Mouse (Mus musculus) hindbrain, embryonic 14.5 days (tissue): ENCODE results near the gene Duoxa1. TPM values are rescaled to one million over a fixed set of nuclear protein-coding genes. Genes with fewer than 3 reads are reported as not detected.

Experiments
- ATAC-seq: fragments of 200-750 bp; cut with Nextera tagmentation; 2 replicates; pipeline ENCODE4 v1.8.0; 2017; ENCODE audit warnings: moderate number of reproducible peaks, mild to moderate bottlenecking, moderate TSS enrichment, moderate library complexity; ENCODE audit not compliant: low FRiP score
- DNase-seq: peaks from one replicate; pipeline ENCODE4 v3.0.0-alpha.2; 2015; ENCODE audit warnings: low spot score
- H3K27ac ChIP-seq: fragments of 300-500 bp; sonication (generic); 2 replicates; pipeline ENCODE4 v1.5.1; 2014; ENCODE audit warnings: mild to moderate bottlenecking, moderate library complexity
- H3K27me3 ChIP-seq: fragments of 300-500 bp; sonication (generic); 2 replicates; pipeline ENCODE4 v1.6.1; 2014; ENCODE audit warnings: mild to moderate bottlenecking, low read length, mixed read lengths; ENCODE audit not compliant: control insufficient read depth, insufficient read depth
- H3K36me3 ChIP-seq: fragments of 300-500 bp; sonication (generic); replicated peaks from 2 replicates; pipeline ENCODE4 v1.6.1; 2014; ENCODE audit not compliant: control insufficient read depth, insufficient read depth
- H3K4me1 ChIP-seq: fragments of 300-500 bp; sonication (generic); replicated peaks from 2 replicates; pipeline ENCODE4 v1.6.1; 2014; ENCODE audit warnings: antibody characterized with exemption, low read length, mixed read lengths; ENCODE audit not compliant: control insufficient read depth, insufficient read depth
- H3K4me2 ChIP-seq: fragments of 300-500 bp; sonication (generic); replicated peaks from 2 replicates; pipeline ENCODE4 v1.6.1; 2014; ENCODE audit warnings: mild to moderate bottlenecking, moderate library complexity
- H3K4me3 ChIP-seq: fragments of 300-500 bp; sonication (generic); replicated peaks from 2 replicates; pipeline ENCODE4 v1.5.1; 2014; ENCODE audit warnings: mild to moderate bottlenecking, low read length
- H3K9ac ChIP-seq: fragments of 300-500 bp; sonication (generic); 2 replicates; pipeline ENCODE4 v1.6.1; 2014
- H3K9me3 ChIP-seq: fragments of 300-500 bp; sonication (generic); 2 replicates; pipeline ENCODE4 v1.6.1; 2016; ENCODE audit warnings: low read length; ENCODE audit not compliant: control insufficient read depth
- WGBS: fragments of 180-500 bp; shearing (Covaris S2); extraction: QIAGEN DNeasy Blood & Tissue Kit; methylation state at CpG from one replicate; pipeline ENCODE4 v1.1.7; 2014; 5-methylcytosine and 5-hydroxymethylcytosine counted together
- polyA plus RNA-seq: library from polyadenylated mRNA; unstranded; fragments of >200 nt; fragmentation: Nextera tagmentation; extraction: Ambion mirVana; gene quantifications from 2 replicates; pipeline ENCODE4 v1.2.1, GENCODE M21; 2014

Duoxa1 gene
- polyA plus RNA-seq, 1 experiment from 2014 or later, result 0.16 TPM

DNA sequence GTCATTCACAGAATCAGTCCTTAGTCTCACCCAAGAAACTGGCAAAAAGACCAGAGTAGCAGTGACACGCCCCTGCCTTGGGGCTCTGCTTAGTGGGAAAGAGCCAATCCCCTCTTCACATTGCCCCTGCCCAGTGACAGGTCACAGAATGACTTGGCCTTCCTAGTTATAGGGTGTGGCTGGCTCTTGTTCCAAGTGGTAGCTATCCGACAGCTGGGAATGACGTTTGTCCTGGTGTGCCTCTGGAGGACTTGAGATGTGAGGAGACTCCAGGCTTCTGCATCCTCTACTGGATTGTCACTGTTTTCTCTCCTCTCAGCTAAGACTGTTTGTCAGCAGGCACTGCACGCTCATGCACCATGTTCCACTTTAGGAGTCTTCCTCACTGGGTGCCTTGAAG, 3.9 kb upstream of the Duoxa1 start:
- Histone ChIP-seq H3K27ac (no peak overlapping the region), H3K4me2 (no peak overlapping the region), H3K9ac (no peak overlapping the region), H3K27me3 (peaks cover 32% of the 10 kb centered on the region), H3K9me3 (no peaks in the 10 kb centered on the region), H3K4me1 (peaks cover 9% of the 10 kb centered on the region; the same call in 1 of the 2 replicates), H3K36me3 (no peaks in the 10 kb centered on the region), H3K4me3 (no peak overlapping the region)
- no peak for ATAC-seq
- WGBS, result 82% methylated on average over 4 of the region's 4 CpGs
- no peak for DNase-seq

DNA sequence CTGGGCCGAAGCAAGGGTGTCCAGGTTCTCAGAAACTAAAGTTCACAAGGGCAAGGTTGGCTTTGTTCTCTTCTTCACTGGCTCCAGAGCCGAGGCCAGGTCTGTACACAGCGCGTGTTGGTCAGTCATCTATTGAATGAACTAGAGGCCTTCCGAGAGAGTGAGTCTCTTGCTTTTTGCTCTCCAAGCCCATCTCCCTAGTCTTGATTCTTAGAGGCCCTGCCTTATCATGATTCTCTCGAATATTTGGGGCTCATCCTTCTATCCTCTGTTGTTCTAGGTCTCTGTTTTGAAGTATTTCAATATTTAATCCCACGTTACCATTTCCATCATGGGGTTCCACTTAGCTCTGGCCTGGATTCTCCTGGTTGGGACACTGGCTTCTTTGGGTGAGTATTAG, 1.8 kb upstream of the Duoxa1 start, which contains the start of gene Duox1:
TSS of gene Duox1 (plus strand) at position 301 of the 400 bp plus-strand sequence.
- Histone ChIP-seq H3K9ac (no peak within 1 kb of the TSS), H3K27me3 (peaks cover 32% of the 10 kb centered on the region), H3K4me3 (no peak within 1 kb of the TSS), H3K9me3 (no peaks in the 10 kb centered on the region), H3K36me3 (no peaks in the 10 kb centered on the region), H3K4me1 (peaks cover 9% of the 10 kb centered on the region; the same call in 1 of the 2 replicates), H3K27ac (no peak within 1 kb of the TSS), H3K4me2 (no peak within 1 kb of the TSS)
- ATAC-seq, result no peak
- no peak for DNase-seq
- 89% methylated on average over 7 of the region's 7 CpGs for WGBS

DNA sequence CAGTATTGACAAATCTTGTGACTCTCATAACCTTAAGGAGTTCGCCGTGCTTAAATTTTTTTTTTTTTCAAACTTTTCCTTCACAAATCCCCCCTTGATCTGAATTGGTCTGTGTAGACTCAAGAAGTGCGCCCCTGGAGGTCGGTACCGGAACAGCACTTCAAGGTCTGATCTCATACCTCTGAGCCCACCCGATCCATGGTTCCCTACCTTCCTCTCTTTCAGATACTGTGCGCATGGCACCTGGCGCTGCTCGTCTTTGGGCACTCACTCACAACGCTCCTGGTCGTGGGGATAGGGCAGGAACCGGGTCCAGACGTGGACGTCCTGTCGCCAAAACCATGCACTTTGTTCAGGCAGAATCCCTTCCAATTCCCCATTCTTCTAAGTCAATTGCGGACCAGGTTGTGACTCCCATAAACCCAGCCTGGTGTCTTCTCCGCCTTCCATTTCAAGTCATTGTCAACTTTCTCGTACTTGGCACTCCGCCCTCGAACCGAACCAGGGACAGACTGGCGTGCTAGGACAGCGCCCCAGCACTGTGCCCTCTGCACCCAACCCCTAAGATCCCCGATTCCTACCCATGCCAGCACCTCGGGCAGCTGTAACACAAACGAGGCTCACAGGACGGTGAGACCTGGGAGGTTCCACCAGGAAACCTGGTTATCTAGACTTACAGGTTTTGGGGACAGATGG, 660 bp downstream of the Duoxa1 start:
- no peaks in the 10 kb centered on the region for H3K36me3 ChIP-seq
- peak overlapping the region; percentile 39 for H3K4me2 ChIP-seq
- H3K27me3 ChIP-seq, result peaks cover 32% of the 10 kb centered on the region
- peak overlapping the region; percentile 19 for H3K4me3 ChIP-seq
- 4% methylated on average over 27 of the region's 27 CpGs for WGBS
- ATAC-seq (0 out of 2 replicates have a peak, but pooled peaks have one; percentile 31), DNase-seq (peak; percentile 80)
- no peak overlapping the region for H3K27ac ChIP-seq
- no peak overlapping the region for H3K9ac ChIP-seq
- peaks cover 9% of the 10 kb centered on the region; the same call in 1 of the 2 replicates for H3K4me1 ChIP-seq
- no peaks in the 10 kb centered on the region for H3K9me3 ChIP-seq

DNA sequence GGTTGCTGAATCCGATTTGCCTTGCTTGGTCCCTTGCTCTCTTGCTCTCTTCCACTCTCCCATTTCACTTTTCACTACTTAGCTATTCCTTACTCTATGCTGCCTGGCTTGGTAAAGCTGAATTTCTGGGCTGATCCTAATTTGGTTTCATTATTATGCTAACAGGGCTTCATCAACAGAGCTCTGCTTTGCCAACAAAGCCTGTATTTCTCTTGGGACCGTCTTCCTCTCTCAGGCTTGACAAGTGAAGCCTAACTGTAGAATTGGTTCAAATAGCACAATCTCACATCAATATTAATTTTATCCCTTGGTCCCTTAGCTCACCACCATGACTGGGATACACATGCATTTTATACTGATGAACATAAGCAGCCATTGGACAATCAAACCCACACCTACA, 2.0 kb downstream of the Duoxa1 start:
- H3K4me3 ChIP-seq, result no peak overlapping the region
- H3K4me2 ChIP-seq, result no peak overlapping the region
- H3K4me1 ChIP-seq, result peaks cover 9% of the 10 kb centered on the region; the same call in 1 of the 2 replicates
- DNase-seq (no peak), ATAC-seq (no peak)
- H3K9me3 ChIP-seq, result no peaks in the 10 kb centered on the region
- no peaks in the 10 kb centered on the region for H3K36me3 ChIP-seq
- no peak overlapping the region for H3K9ac ChIP-seq
- peaks cover 33% of the 10 kb centered on the region for H3K27me3 ChIP-seq
- WGBS, result 42% methylated on average over 2 of the region's 2 CpGs
- H3K27ac ChIP-seq, result no peak overlapping the region

DNA sequence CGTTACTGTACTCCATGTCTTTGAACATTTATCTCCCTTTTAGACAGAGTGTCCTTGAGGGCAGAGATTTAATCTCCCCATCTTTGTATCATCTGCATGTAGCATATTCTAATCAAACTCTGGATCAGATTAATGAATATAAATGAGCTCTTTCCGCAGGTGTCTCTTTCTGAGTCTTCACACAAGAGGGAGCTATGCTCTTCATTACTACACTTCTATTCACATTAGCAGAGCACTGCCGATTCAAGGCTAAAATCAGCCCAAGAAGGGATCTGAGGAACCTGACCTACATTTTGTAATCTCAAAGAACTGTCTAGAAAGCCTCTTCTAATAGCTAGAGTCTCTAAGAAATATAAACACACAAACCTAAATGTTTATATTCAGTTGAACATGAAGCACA, 3.9 kb downstream of the Duoxa1 start:
- no peaks in the 10 kb centered on the region for H3K9me3 ChIP-seq
- ATAC-seq (no peak), DNase-seq (peak; percentile 50)
- H3K4me2 ChIP-seq, result no peak overlapping the region
- 27% methylated on average over 3 of the region's 3 CpGs for WGBS
- H3K27ac ChIP-seq, result no peak overlapping the region
- no peaks in the 10 kb centered on the region for H3K36me3 ChIP-seq
- peaks cover 9% of the 10 kb centered on the region; the same call in 1 of the 2 replicates for H3K4me1 ChIP-seq
- H3K27me3 ChIP-seq, result peaks cover 34% of the 10 kb centered on the region
- H3K4me3 ChIP-seq, result no peak overlapping the region
- H3K9ac ChIP-seq, result no peak overlapping the region

DNA sequence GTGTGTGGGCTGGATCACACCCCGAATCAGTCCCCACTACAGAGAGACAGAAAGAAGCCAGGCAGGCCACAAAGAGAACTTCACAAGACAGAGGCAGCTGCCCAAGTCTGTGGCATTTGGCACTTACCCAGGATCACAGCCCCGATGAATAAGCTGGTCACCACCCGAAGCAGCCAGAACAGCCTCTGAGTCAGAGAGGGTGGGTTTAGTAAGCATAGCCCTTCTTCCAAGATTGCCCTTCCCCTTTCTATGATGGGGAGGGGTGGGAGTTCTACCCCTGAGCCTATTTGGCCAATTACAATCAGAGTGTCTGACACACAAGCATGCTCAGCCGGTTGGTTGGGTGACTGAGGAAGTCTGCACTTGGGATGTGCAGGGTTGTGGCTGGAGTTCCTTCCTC, 7.3 kb downstream of the Duoxa1 start:
- Histone ChIP-seq H3K9ac (no peak overlapping the region), H3K4me3 (no peak overlapping the region), H3K4me1 (peaks cover 10% of the 10 kb centered on the region; the same call in 1 of the 2 replicates), H3K9me3 (no peaks in the 10 kb centered on the region), H3K36me3 (no peaks in the 10 kb centered on the region), H3K4me2 (no peak overlapping the region), H3K27me3 (peaks cover 47% of the 10 kb centered on the region), H3K27ac (no peak overlapping the region)
- 46% methylated on average over 4 of the region's 4 CpGs for WGBS
- DNase-seq (no peak), ATAC-seq (peak; percentile 32; the same call in 1 of the 2 replicates)

DNA sequence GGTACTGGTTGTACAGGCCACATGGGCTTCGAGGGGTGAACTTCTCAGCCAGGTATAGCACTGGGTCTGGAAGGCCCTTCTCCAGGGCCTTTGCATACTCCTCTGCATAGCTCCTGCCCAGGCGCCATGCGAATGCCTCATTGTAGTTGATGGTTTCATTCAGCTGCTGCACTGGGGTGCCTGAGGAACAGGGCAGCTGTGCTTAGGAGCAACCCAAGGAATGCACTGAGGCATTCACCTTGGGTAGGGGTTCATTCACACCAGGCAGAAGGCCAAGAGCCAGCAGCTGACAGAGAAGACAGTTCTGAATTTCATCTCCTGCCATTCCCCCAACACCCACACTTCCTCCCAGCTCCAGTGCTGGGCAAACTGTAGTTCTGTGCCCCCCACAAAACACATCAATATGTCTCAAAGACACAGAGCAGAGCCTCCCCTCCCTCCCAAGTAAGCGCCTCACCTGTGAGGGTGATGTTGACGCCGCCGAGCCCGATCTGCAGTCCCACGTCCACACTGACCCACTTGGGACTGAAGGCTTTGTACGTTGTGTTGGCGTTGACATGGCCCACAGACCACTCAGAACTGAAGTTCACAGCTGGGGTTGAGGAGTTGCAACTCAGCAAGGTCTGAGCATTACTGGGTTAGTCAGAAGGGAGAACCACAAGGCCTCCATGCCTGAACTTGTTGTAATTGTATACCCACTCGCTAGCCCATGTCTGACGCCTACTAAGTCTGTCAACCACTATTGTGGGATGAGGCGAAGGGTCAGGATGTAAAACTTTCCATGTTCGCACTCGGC, 8.2 kb downstream of the Duoxa1 start:
- 87% methylated on average over 16 of the region's 16 CpGs for WGBS
- H3K27ac ChIP-seq, result no peak overlapping the region
- peaks cover 56% of the 10 kb centered on the region for H3K27me3 ChIP-seq
- H3K4me3 ChIP-seq, result no peak overlapping the region
- no peaks in the 10 kb centered on the region for H3K9me3 ChIP-seq
- H3K9ac ChIP-seq, result no peak overlapping the region
- ATAC-seq (no peak), DNase-seq (no peak)
- H3K36me3 ChIP-seq, result no peaks in the 10 kb centered on the region
- H3K4me2 ChIP-seq, result no peak overlapping the region
- peaks cover 13% of the 10 kb centered on the region; the same call in 1 of the 2 replicates for H3K4me1 ChIP-seq

DNA sequence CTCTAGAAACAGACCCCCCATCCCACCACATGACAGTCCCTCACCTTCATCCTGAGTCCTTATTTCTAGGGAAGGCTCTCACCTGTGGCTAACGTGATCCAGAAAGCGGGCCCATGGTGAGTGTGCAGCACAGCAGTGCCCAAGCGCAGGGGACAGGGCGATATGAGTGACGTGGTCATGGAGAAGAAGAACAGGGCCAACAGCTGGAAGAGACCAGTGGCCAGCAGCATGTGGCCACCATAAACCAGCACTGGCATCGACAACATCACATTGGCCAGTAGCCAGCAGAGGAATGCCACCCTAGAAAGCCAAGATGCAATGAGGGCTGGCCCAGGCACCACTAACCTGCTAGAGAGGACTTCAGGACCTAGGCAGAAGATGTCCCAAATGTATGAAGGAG, 9.0 kb downstream of the Duoxa1 start:
- no peak overlapping the region for H3K4me3 ChIP-seq
- H3K9ac ChIP-seq, result no peak overlapping the region
- no peaks in the 10 kb centered on the region for H3K9me3 ChIP-seq
- H3K4me2 ChIP-seq, result no peak overlapping the region
- H3K27me3 ChIP-seq, result peaks cover 63% of the 10 kb centered on the region
- no peak overlapping the region for H3K27ac ChIP-seq
- no peak for ATAC-seq
- no peak for DNase-seq
- WGBS, result 89% methylated on average over 6 of the region's 6 CpGs
- peaks cover 13% of the 10 kb centered on the region; the same call in 1 of the 2 replicates for H3K4me1 ChIP-seq
- no peaks in the 10 kb centered on the region for H3K36me3 ChIP-seq

DNA sequence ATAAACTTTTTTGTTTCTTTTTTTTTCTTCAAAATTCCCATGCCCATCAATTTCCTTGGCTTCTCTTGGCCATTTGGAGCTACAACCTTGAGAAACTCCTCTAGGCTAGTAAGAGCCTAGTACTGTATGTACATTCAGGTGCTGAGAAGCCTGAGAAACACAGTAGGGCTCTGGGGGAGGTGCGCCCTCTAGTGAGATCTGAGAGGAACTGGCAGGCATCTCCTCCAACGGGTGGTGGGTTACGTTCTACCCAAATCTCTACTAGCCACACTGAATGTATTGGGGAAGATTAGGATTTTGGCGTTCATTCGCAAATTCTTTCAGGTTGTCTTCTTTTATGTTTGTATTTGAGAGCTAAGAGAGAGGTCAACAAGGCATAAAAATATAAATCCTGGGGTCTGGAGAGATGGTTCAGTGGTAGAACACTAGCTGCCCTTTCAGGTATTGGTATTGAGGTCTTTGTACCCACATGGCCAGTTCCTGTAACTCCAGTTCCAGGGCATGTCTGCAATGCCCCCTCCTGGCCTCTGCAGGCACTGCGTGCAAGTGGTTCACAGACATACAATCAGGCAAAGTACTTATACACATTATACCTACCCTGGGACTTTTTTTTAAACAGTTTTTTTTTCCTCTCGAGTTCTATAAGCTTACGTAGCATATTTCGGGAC, 10.8 kb downstream of the Duoxa1 start:
- Histone ChIP-seq H3K4me3 (no peak overlapping the region), H3K9ac (no peak overlapping the region), H3K36me3 (no peaks in the 10 kb centered on the region), H3K9me3 (no peaks in the 10 kb centered on the region), H3K27me3 (peaks cover 81% of the 10 kb centered on the region), H3K4me1 (peaks cover 27% of the 10 kb centered on the region), H3K27ac (no peak overlapping the region), H3K4me2 (peak overlapping the region; percentile 89)
- 13% methylated on average over 9 of the region's 9 CpGs for WGBS
- peak; percentile 80 for DNase-seq
- ATAC-seq, result peak; percentile 59; the same call in 1 of the 2 replicates
